Mouse (Mus musculus): ENCODE measurements around the gene Hoxc4. TPM values are rescaled to one million over a fixed set of nuclear protein-coding genes. Genes with fewer than 3 reads are reported as not detected.
A peak's percentile ranks its signal among the peaks of the same experiment; 100 is the strongest.

Gene Hoxc4
- polyA plus RNA-seq, 1 experiment from 2014 or later = not detected

GRCm38 (mm10) chr15:103005797-103006196 is 12.9 kb upstream of the Hoxc4 start:
- Histone ChIP-seq H3K27me3 (peaks cover 99% of the 10 kb centered on the region), H3K4me2 (no peak overlapping the region), H3K4me3 (replicated peaks) (no peak overlapping the region), H3K9ac (no peak overlapping the region), H3K36me3 (replicated peaks) (no peaks in the 10 kb centered on the region), H3K9me3 (no peaks in the 10 kb centered on the region), H3K4me1 (no peaks in the 10 kb centered on the region), H3K27ac (no peak overlapping the region)
- WGBS = 0% methylated on average over 5 of the region's 5 CpGs
- no peak for ATAC-seq (ENCODE audit: low FRiP score)

GRCm38 (mm10) chr15:103006326-103006725 is 12.4 kb upstream of the Hoxc4 start:
- Histone ChIP-seq H3K36me3 (replicated peaks) (no peaks in the 10 kb centered on the region), H3K27ac (no peak overlapping the region), H3K9ac (no peak overlapping the region), H3K9me3 (no peaks in the 10 kb centered on the region), H3K4me3 (replicated peaks) (no peak overlapping the region), H3K4me1 (no peaks in the 10 kb centered on the region), H3K27me3 (peaks cover 99% of the 10 kb centered on the region), H3K4me2 (no peak overlapping the region)
- WGBS = 12% methylated on average over 1 of the region's 1 CpGs
- no peak for ATAC-seq (ENCODE audit: low FRiP score)

DNA sequence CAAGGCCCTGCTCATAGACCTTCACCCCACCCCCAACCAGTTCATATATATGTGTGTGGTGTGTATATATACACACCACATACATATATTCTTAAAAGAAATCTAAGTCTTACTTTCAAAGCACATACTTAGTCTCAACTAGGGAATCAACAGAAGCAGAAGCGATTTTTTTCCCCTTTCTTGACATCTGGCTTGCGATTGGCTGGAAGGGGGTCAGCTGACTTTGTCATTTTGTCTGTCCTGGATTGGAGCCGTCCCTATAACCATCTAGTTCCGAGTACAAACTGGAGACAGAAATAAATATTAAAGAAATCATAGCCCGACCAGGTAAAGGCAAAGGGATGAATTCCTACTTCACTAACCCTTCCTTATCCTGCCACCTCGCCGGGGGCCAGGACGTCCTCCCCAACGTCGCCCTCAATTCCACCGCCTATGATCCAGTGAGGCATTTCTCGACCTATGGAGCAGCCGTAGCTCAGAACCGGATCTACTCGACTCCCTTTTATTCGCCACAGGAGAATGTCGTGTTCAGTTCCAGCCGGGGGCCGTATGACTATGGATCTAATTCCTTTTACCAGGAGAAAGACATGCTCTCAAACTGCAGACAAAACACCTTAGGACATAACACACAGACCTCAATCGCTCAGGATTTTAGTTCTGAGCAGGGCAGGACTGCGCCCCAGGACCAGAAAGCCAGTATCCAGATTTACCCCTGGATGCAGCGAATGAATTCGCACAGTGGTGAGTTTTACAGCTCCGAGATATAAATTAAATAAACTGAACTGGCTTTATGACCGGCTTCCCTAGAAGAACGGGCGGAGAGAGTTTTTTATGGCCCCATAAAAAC is 9.2 kb upstream of the Hoxc4 start:
- peaks cover 99% of the 10 kb centered on the region for H3K27me3 ChIP-seq
- WGBS = under 1% methylated on average over 27 of the region's 27 CpGs
- peaks cover 5% of the 10 kb centered on the region for H3K4me1 ChIP-seq
- no peaks in the 10 kb centered on the region for H3K9me3 ChIP-seq
- no peak overlapping the region for H3K4me2 ChIP-seq
- H3K4me3 ChIP-seq (replicated peaks) = no peak overlapping the region
- no peak overlapping the region for H3K27ac ChIP-seq
- H3K36me3 ChIP-seq (replicated peaks) = no peaks in the 10 kb centered on the region
- no peak overlapping the region for H3K9ac ChIP-seq
- no peak for ATAC-seq (ENCODE audit: low FRiP score)

GRCm38 (mm10) chr15:103010112-103010846 is 8.5 kb upstream of the Hoxc4 start:
- Histone ChIP-seq H3K9ac (no peak overlapping the region), H3K4me2 (no peak overlapping the region), H3K27ac (no peak overlapping the region), H3K4me1 (peaks cover 5% of the 10 kb centered on the region), H3K9me3 (no peaks in the 10 kb centered on the region), H3K27me3 (peaks cover 99% of the 10 kb centered on the region), H3K4me3 (replicated peaks) (no peak overlapping the region), H3K36me3 (replicated peaks) (no peaks in the 10 kb centered on the region)
- under 1% methylated on average over 31 of the region's 31 CpGs for WGBS
- ATAC-seq (ENCODE audit: low FRiP score) = no peak

- WGBS = under 1% methylated on average over 28 of the region's 28 CpGs
- Histone ChIP-seq H3K9ac (no peak overlapping the region), H3K4me2 (no peak overlapping the region), H3K36me3 (replicated peaks) (no peaks in the 10 kb centered on the region), H3K27me3 (peaks cover 99% of the 10 kb centered on the region), H3K9me3 (no peaks in the 10 kb centered on the region), H3K27ac (no peak overlapping the region), H3K4me3 (replicated peaks) (no peak overlapping the region), H3K4me1 (peaks cover 5% of the 10 kb centered on the region)
- ATAC-seq (ENCODE audit: low FRiP score) = no peak
Observed at GRCm38 (mm10) chr15:103010847-103011555, 7.7 kb upstream of the Hoxc4 start.

DNA sequence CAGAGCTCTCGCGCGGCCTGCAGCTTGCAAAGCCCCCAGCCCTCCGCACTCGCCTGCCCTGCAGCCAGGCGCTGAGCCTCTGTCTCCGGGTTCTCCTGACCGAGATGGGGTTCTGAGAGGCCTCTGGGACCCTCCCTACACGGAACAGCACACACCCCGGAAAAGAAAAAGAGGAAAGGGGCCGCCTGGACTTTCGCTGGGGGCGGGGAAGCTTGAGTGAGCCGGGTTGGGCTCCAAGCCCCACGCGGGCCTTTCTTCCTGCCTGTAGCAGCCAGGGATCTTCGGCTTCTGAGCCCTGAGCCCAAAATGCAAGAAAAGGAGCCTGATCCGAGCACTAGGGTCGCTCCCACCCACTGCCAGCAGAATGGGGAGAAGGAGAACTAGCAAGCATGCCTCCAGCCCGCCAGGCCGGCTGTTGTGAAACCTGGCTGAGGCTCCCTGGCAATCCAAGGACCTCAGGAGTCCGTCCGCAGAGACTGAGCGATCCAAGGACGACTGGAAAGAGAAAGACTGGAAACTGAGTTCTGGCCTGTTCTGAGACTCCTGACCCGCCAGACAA is 6.7 kb upstream of the Hoxc4 start:
- Histone ChIP-seq H3K36me3 (replicated peaks) (no peaks in the 10 kb centered on the region), H3K4me3 (replicated peaks) (no peak overlapping the region), H3K27ac (no peak overlapping the region), H3K4me2 (no peak overlapping the region), H3K4me1 (peaks cover 5% of the 10 kb centered on the region), H3K9ac (no peak overlapping the region), H3K27me3 (peaks cover 99% of the 10 kb centered on the region), H3K9me3 (no peaks in the 10 kb centered on the region)
- no peak for ATAC-seq (ENCODE audit: low FRiP score)
- 1% methylated on average over 26 of the region's 26 CpGs for WGBS

- H3K36me3 ChIP-seq (replicated peaks) = no peaks in the 10 kb centered on the region
- peaks cover 99% of the 10 kb centered on the region for H3K27me3 ChIP-seq
- H3K4me1 ChIP-seq = peaks cover 5% of the 10 kb centered on the region
- 2% methylated on average over 17 of the region's 17 CpGs for WGBS
- no peak for ATAC-seq (ENCODE audit: low FRiP score)
- no peak overlapping the region for H3K4me2 ChIP-seq
- H3K9me3 ChIP-seq = no peaks in the 10 kb centered on the region
- no peak overlapping the region for H3K27ac ChIP-seq
- no peak overlapping the region for H3K4me3 ChIP-seq (replicated peaks)
- no peak overlapping the region for H3K9ac ChIP-seq
Observed at GRCm38 (mm10) chr15:103013238-103013984, 5.3 kb upstream of the Hoxc4 start.

DNA sequence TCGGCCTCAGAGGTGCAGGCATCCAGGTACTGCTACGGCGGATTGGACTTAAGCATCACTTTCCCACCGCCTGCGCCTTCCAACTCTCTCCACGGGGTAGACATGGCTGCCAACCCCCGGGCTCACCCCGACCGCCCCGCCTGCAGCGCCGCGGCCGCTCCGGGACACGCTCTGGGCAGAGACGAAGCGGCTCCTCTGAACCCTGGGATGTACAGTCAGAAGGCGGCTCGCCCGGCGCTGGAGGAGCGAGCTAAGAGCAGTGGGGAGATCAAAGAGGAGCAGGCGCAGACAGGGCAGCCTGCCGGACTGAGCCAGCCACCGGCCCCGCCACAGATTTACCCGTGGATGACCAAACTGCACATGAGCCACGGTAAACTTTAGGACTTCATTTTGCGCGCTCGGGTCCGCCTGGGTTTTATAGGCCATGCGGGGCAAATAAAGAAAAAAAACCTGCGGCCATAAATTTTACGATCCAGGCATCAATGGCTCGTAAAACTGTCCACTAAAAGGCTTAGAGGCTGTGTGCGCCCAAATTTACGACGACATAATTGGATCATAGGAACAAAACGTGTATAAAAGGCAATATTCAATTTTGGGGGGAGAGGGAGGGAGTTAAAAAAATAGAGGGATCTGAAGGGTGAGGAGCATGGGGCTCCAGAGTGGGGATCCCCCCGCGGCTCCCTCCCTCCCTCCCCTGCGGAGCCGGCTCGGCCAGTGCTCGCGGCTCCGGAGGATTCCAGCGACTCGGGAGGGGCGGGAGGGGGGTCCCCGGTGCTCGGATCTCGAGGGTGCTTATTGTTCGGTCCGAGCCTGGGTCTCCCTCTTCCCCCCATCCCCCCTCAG is 4.3 kb upstream of the Hoxc4 start:
- H3K36me3 ChIP-seq (replicated peaks) = no peaks in the 10 kb centered on the region
- H3K4me1 ChIP-seq = peaks cover 5% of the 10 kb centered on the region
- no peak overlapping the region for H3K27ac ChIP-seq
- H3K4me3 ChIP-seq (replicated peaks) = 0 out of 2 replicates have a peak overlapping the region, but pooled peaks have one; percentile 4
- WGBS = under 1% methylated on average over 43 of the region's 57 CpGs
- H3K9me3 ChIP-seq = no peaks in the 10 kb centered on the region
- no peak overlapping the region for H3K9ac ChIP-seq
- no peak for ATAC-seq (ENCODE audit: low FRiP score)
- 0 out of 2 replicates have a peak overlapping the region, but pooled peaks have one; percentile 10 for H3K4me2 ChIP-seq
- H3K27me3 ChIP-seq = peaks cover 99% of the 10 kb centered on the region

DNA sequence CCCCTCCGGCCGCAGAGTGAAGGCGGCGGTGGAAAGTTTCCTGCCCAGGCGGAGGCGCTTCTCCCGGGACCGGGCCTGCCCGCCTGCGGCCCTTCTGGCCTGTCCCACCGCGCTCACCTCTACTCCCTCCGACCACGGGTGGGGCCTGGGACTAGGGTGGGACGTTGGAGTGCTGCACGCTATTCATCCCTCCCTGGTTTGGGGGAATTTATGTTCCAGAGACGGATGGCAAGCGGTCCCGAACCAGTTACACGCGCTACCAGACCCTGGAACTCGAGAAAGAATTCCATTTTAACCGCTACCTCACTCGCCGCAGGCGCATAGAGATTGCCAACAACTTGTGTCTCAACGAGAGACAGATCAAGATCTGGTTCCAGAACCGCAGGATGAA is 3.7 kb upstream of the Hoxc4 start:
- Histone ChIP-seq H3K27me3 (peaks cover 99% of the 10 kb centered on the region), H3K4me2 (no peak overlapping the region), H3K9ac (no peak overlapping the region), H3K4me3 (replicated peaks) (0 out of 2 replicates have a peak overlapping the region, but pooled peaks have one; percentile 4), H3K36me3 (replicated peaks) (no peaks in the 10 kb centered on the region), H3K9me3 (no peaks in the 10 kb centered on the region), H3K27ac (no peak overlapping the region), H3K4me1 (peaks cover 5% of the 10 kb centered on the region)
- ATAC-seq (ENCODE audit: low FRiP score) = no peak
- WGBS = under 1% methylated on average over 28 of the region's 28 CpGs

GRCm38 (mm10) chr15:103015406-103016166 is 3.1 kb upstream of the Hoxc4 start:
- under 1% methylated on average over 19 of the region's 19 CpGs for WGBS
- H3K4me1 ChIP-seq = peaks cover 5% of the 10 kb centered on the region
- H3K27ac ChIP-seq = no peak overlapping the region

More at GRCm38 (mm10) chr15:103015406-103016166, 3.1 kb upstream of the Hoxc4 start:
- Histone ChIP-seq H3K9me3 (no peaks in the 10 kb centered on the region), H3K36me3 (replicated peaks) (no peaks in the 10 kb centered on the region), H3K4me2 (no peak overlapping the region), H3K9ac (no peak overlapping the region), H3K4me3 (replicated peaks) (no peak overlapping the region), H3K27me3 (peaks cover 99% of the 10 kb centered on the region)
- no peak for ATAC-seq (ENCODE audit: low FRiP score)

Data from forebrain, embryonic 12.5 days (tissue).